Mouse (Mus musculus): ENCODE results near the gene Kcnip1. TPM values are rescaled to one million over a fixed set of nuclear protein-coding genes. Genes with fewer than 3 reads are reported as not detected.

The Kcnip1 gene
- total and polyA plus RNA-seq, 3 experiments, result 0.04 to 0.17 TPM; not detected in 1

- Histone ChIP-seq H3K4me2 (ENCODE audit: insufficient read depth, low read depth, poor library complexity, severe bottlenecking) (no peak overlapping the region), H3K9ac (ENCODE audit: insufficient read depth, low read depth) (no peak overlapping the region), H3K4me3 (replicated peaks in 1 of 3; ENCODE audit: low read depth in 2 of 3, low read length in 2 of 3, poor library complexity in 1 of 3) (no peak overlapping the region), H3K79me2 (replicated peaks; ENCODE audit: control insufficient read depth, extremely low read depth, insufficient read depth, poor library complexity, severe bottlenecking) (no peaks in the 10 kb centered on the region), H3K27ac (ENCODE audit: insufficient read depth, low read depth) (no peak overlapping the region), H3K27me3 (replicated peaks) (peaks cover 94% of the 10 kb centered on the region), H3K36me3 (replicated peaks in 1 of 2; ENCODE audit: control insufficient read depth in 1 of 2, insufficient read depth in 1 of 2, low read length in 1 of 2) (no peaks in the 10 kb centered on the region), H3K9me3 (replicated peaks; ENCODE audit: low read length) (no peaks in the 10 kb centered on the region), H3K4me1 (ENCODE audit: control insufficient read depth in 1 of 2, insufficient read depth in 2 of 2) (no peaks in the 10 kb centered on the region)
- DNase-seq (ENCODE audit: extremely low read depth), result no peak
- no peak for TF ChIP-seq CHD1 (IDR thresholded peaks at IDR 0.05; ENCODE audit: low read depth, low read length)
- TF ChIP-seq ELF1 (IDR thresholded peaks at IDR 0.05; ENCODE audit: low read depth, low read length), result no peak
- TF ChIP-seq NRF1 (IDR thresholded peaks at IDR 0.05; ENCODE audit: low read depth, low read length), result no peak
- no peak for TF ChIP-seq E2F4 (IDR thresholded peaks at IDR 0.05; ENCODE audit: insufficient replicate concordance, low read depth, low read length)
- TF ChIP-seq HCFC1 (IDR thresholded peaks at IDR 0.05; ENCODE audit: low read depth, low read length), result no peak
- no peak for TF ChIP-seq KAT2A (IDR thresholded peaks at IDR 0.05; ENCODE audit: insufficient replicate concordance, low read length)
- no peak for TF ChIP-seq CTCF (conservative IDR thresholded peaks at IDR 0.05 in 1 of 2, IDR thresholded peaks at IDR 0.05 in 1 of 2; ENCODE audit: low read depth in 2 of 2, low read length in 2 of 2)
- no peak for TF ChIP-seq USF2 (conservative IDR thresholded peaks at IDR 0.05; ENCODE audit: low read depth, low read length)
- no peak for TF ChIP-seq BHLHE40 (IDR thresholded peaks at IDR 0.05; ENCODE audit: low read depth, low read length)
- no peak for TF ChIP-seq JUN (IDR thresholded peaks at IDR 0.05; ENCODE audit: insufficient read depth, low read depth, low read length)
- TF ChIP-seq ZC3H11A (IDR thresholded peaks at IDR 0.05; ENCODE audit: low read depth, low read length), result no peak
- in situ Hi-C loops (cut with MboI; ENCODE audit: low pct_ligation_motif_present, low pct_unique_long_range_greater_than_20kb, low sequenced_read_pairs) (no loop called here), dilution Hi-C loops (cut with MboI; ENCODE audit: extremely low pct_ligation_motif_present, extremely low pct_unique_long_range_greater_than_20kb, low sequenced_read_pairs) (no loop called here)
These were observed 153.9 kb downstream of the Kcnip1 start for GRCm38 (mm10) chr11:33839049-33839448.

GRCm38 (mm10) chr11:33829774-33830173, 163.2 kb downstream of the Kcnip1 start:
- Histone ChIP-seq H3K9ac (ENCODE audit: insufficient read depth, low read depth) (no peak overlapping the region), H3K4me2 (ENCODE audit: insufficient read depth, low read depth, poor library complexity, severe bottlenecking) (no peak overlapping the region), H3K27ac (ENCODE audit: insufficient read depth, low read depth) (no peak overlapping the region), H3K4me3 (replicated peaks in 1 of 3; ENCODE audit: low read depth in 2 of 3, low read length in 2 of 3, poor library complexity in 1 of 3) (no peak overlapping the region), H3K36me3 (replicated peaks in 1 of 2; ENCODE audit: control insufficient read depth in 1 of 2, insufficient read depth in 1 of 2, low read length in 1 of 2) (no peaks in the 10 kb centered on the region), H3K9me3 (replicated peaks; ENCODE audit: low read length) (peaks cover 4% of the 10 kb centered on the region), H3K27me3 (replicated peaks) (peaks cover 98% of the 10 kb centered on the region), H3K4me1 (ENCODE audit: control insufficient read depth in 1 of 2, insufficient read depth in 2 of 2) (no peaks in the 10 kb centered on the region), H3K79me2 (replicated peaks; ENCODE audit: control insufficient read depth, extremely low read depth, insufficient read depth, poor library complexity, severe bottlenecking) (no peaks in the 10 kb centered on the region)
- dilution Hi-C loops (cut with MboI; ENCODE audit: extremely low pct_ligation_motif_present, extremely low pct_unique_long_range_greater_than_20kb, low sequenced_read_pairs), result no loop called here
- TF ChIP-seq MAX (IDR thresholded peaks at IDR 0.05; ENCODE audit: low read length) (peak; percentile 47; the same call in 1 of the 2 replicates), UBTF (IDR thresholded peaks at IDR 0.05; ENCODE audit: low read depth, low read length) (no peak), USF2 (conservative IDR thresholded peaks at IDR 0.05; ENCODE audit: low read depth, low read length) (peak; percentile 76), ETS1 (conservative IDR thresholded peaks at IDR 0.05; ENCODE audit: low read depth, low read length) (no peak), SMC3 (IDR thresholded peaks at IDR 0.05; ENCODE audit: low read depth, low read length) (no peak), ZC3H11A (IDR thresholded peaks at IDR 0.05; ENCODE audit: low read depth, low read length) (no peak), MAFK (IDR thresholded peaks at IDR 0.05; ENCODE audit: insufficient replicate concordance, low read length) (no peak), SIN3A (IDR thresholded peaks at IDR 0.05; ENCODE audit: low read length) (no peak), JUND (conservative IDR thresholded peaks at IDR 0.05; ENCODE audit: low read depth, low read length) (no peak), E2F4 (IDR thresholded peaks at IDR 0.05; ENCODE audit: insufficient replicate concordance, low read depth, low read length) (no peak), CHD1 (IDR thresholded peaks at IDR 0.05; ENCODE audit: low read depth, low read length) (no peak), CHD2 (IDR thresholded peaks at IDR 0.05; ENCODE audit: low read length) (no peak), ZMIZ1 (IDR thresholded peaks at IDR 0.05; ENCODE audit: low read depth, low read length) (no peak), RCOR1 (conservative IDR thresholded peaks at IDR 0.05; ENCODE audit: low read depth, low read length) (no peak), POLR2A (IDR thresholded peaks at IDR 0.05; ENCODE audit: low read depth, low read length) (no peak), MAZ (IDR thresholded peaks at IDR 0.05; ENCODE audit: low read depth, low read length) (no peak), USF1 (IDR thresholded peaks at IDR 0.05; ENCODE audit: low read depth, low read length) (peak; percentile 71)
- DNase-seq (ENCODE audit: extremely low read depth), result peak; percentile 21
- in situ Hi-C loops (cut with MboI; ENCODE audit: low pct_ligation_motif_present, low pct_unique_long_range_greater_than_20kb, low sequenced_read_pairs), result no loop called here
